Mouse (Mus musculus) thymus, adult 2 months (tissue): ENCODE measurements around the gene Dnajb1.

ENCODE experiments used
- CTCF ChIP-seq: fragments of 200-500 bp; IDR thresholded peaks from 2 replicates; pipeline ENCODE4 v1.5.1; 2012; ENCODE audit warnings: mild to moderate bottlenecking, control low read depth, low read length, moderate library complexity, borderline replicate concordance; ENCODE audit not compliant: control insufficient read depth, poor library complexity, insufficient read depth; ENCODE audit errors: extremely low read depth
- POLR2A ChIP-seq: fragments of 200-500 bp; IDR thresholded peaks from 2 replicates; pipeline ENCODE4 v1.6.1; 2012; ENCODE audit warnings: mild to moderate bottlenecking, low read length, control low read depth, moderate library complexity; ENCODE audit not compliant: control insufficient read depth, poor library complexity, insufficient read depth; ENCODE audit errors: extremely low read depth

DNA sequence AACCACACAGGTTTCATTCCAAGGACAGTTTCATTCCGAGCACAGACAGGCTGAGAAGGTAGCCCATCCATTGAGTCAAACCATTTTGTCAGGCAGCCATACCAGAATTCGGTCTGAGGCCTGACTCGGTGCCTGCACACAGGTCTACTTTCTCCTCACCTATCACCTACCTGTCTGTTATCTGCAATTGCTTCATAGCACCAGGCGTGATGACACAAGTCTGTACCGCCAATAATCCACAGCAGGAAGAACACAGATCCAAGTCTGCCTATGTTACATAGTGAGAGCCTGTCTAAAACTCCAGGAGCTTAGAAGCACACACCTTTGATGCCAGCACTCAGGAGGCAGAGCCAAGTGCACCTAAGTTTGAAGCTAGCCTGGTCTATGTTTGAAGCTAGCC is 19.1 kb upstream of the Dnajb1 start:
- TF ChIP-seq POLR2A (no peak), CTCF (no peak)
